Mouse (Mus musculus): ENCODE results near the gene Clec4a1. TPM values are rescaled to one million over a fixed set of nuclear protein-coding genes. Genes with fewer than 3 reads are reported as not detected.

Clec4a1 gene
- polyA plus RNA-seq, 1 experiment: 0.65 TPM

DNA sequence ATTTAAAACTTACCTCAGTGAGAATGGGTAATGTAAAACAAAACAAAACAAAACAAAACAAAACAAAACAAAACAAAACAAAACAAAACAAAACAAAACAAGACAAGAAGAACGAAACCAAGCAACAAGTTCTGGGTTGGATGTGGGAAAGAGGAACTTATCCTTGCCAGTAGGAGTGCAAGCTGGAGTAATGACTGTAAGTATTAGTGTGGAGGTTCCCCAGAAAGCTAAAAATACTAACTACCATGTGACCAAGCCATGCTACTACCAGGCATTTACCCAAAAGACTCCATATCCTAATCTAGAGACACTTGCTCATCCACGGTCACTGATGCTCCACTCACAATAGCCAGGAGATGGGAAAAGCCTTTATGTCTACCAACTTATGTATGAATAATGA is 25.1 kb downstream of the Clec4a1 start:
- TF ChIP-seq CTCF (IDR thresholded peaks at IDR 0.05; ENCODE audit: extremely low read depth, insufficient read length, insufficient replicate concordance, low read depth, low read length) (no peak), POLR2A (IDR thresholded peaks at IDR 0.05; ENCODE audit: low read depth, low read length) (no peak)
- Histone ChIP-seq H3K27me3 (ENCODE audit: control insufficient read depth, insufficient read depth, low read length) (no peaks in the 10 kb centered on the region), H3K36me3 (ENCODE audit: control insufficient read depth, insufficient read depth, low read length) (no peaks in the 10 kb centered on the region), H3K4me3 (ENCODE audit: low read depth, low read length) (no peak overlapping the region), H3K4me1 (ENCODE audit: control insufficient read depth, insufficient read depth, insufficient read length, low read length) (no peaks in the 10 kb centered on the region), H3K27ac (ENCODE audit: insufficient read depth, low read depth, low read length) (no peak overlapping the region)
- WGBS: 80% methylated on average over 2 of the region's 2 CpGs

DNA sequence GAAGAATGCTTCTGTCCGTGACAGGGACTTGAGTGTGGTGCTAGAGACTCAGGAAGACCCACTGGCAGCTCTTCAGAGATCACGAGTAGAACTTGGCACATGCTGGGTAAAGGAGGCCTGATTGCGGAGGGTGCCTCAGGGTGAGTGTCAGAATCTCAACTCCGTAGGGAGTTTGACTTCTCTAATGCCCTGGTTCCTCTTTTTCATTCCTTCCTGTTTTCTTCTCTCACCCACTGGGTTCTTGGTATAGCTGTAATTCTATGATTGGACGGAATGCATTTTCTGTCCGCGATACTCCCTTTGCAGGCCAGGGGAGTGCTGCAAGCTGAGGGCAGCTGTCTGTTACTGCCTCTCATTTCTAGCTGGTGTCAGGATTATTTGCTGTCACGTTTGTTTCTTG is 30.8 kb downstream of the Clec4a1 start, which contains the start of gene Clec4a3:
Clec4a3 (plus strand) TSS at position 115 of the 400 bp plus-strand sequence.
- TF ChIP-seq CTCF (IDR thresholded peaks at IDR 0.05; ENCODE audit: extremely low read depth, insufficient read length, insufficient replicate concordance, low read depth, low read length) (no peak), POLR2A (IDR thresholded peaks at IDR 0.05; ENCODE audit: low read depth, low read length) (no peak)
- Histone ChIP-seq H3K4me3 (ENCODE audit: low read depth, low read length) (no peak within 1 kb of the TSS), H3K27ac (ENCODE audit: insufficient read depth, low read depth, low read length) (no peak within 1 kb of the TSS), H3K27me3 (ENCODE audit: control insufficient read depth, insufficient read depth, low read length) (no peaks in the 10 kb centered on the region), H3K36me3 (ENCODE audit: control insufficient read depth, insufficient read depth, low read length) (no peaks in the 10 kb centered on the region), H3K4me1 (ENCODE audit: control insufficient read depth, insufficient read depth, insufficient read length, low read length) (no peaks in the 10 kb centered on the region)
- 74% methylated on average over 8 of the region's 8 CpGs for WGBS

DNA sequence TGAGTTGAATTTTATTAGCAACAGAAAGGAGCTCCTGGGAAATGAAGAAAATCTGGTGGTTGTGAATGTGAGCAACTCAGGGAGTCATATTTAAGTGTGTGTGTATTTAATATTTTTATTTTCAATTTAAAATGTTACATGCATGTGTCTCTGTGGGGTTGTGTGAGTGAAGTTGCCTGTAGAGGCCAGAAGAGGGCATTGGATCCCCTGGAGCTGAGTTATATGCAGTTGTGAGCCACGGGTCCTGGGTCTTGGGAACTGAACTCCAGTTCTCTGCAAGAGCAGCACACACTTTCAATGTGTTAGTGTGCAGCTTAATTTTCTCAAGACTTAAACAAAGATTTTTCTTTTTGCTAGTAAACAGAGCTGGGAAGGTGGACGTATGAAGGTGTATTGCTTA is 42.9 kb downstream of the Clec4a1 start:
- TF ChIP-seq POLR2A (IDR thresholded peaks at IDR 0.05; ENCODE audit: low read depth, low read length) (no peak), CTCF (IDR thresholded peaks at IDR 0.05; ENCODE audit: extremely low read depth, insufficient read length, insufficient replicate concordance, low read depth, low read length) (no peak)
- no peak overlapping the region for H3K4me3 ChIP-seq (ENCODE audit: low read depth, low read length)
- 71% methylated on average over 2 of the region's 2 CpGs for whole genome bisulfite sequencing

DNA sequence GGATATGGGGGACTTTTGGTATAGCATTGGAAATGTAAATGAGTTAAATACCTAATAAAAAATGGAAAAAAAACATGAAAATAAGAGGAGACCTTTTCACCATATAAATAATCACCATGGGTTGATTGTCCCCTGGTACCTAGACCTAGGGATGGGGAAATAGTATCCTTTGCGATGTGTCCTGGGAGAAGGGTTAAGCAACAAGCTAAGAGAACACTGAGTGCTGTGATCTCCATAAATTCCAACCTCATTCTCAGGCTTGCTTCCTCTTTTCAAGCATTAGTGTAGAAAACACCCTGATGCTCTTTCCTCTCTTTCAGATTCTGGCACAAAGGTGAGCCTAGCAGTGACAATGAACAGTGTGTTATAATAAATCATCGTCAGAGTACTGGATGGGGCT is 47.4 kb downstream of the Clec4a1 start:
- WGBS: 77% methylated on average over 2 of the region's 2 CpGs
- TF ChIP-seq POLR2A (IDR thresholded peaks at IDR 0.05; ENCODE audit: low read depth, low read length) (no peak), CTCF (IDR thresholded peaks at IDR 0.05; ENCODE audit: extremely low read depth, insufficient read length, insufficient replicate concordance, low read depth, low read length) (no peak)

More for the DNA sequence above, 42.9 kb downstream of the Clec4a1 start:
- Histone ChIP-seq H3K27ac (ENCODE audit: insufficient read depth, low read depth, low read length) (no peak overlapping the region), H3K4me1 (ENCODE audit: control insufficient read depth, insufficient read depth, insufficient read length, low read length) (no peaks in the 10 kb centered on the region), H3K36me3 (ENCODE audit: control insufficient read depth, insufficient read depth, low read length) (no peaks in the 10 kb centered on the region), H3K27me3 (ENCODE audit: control insufficient read depth, insufficient read depth, low read length) (no peaks in the 10 kb centered on the region)

More for the DNA sequence above, 47.4 kb downstream of the Clec4a1 start:
- H3K4me1 ChIP-seq (ENCODE audit: control insufficient read depth, insufficient read depth, insufficient read length, low read length): no peaks in the 10 kb centered on the region
- no peak overlapping the region for H3K4me3 ChIP-seq (ENCODE audit: low read depth, low read length)
- no peaks in the 10 kb centered on the region for H3K36me3 ChIP-seq (ENCODE audit: control insufficient read depth, insufficient read depth, low read length)
- no peak overlapping the region for H3K27ac ChIP-seq (ENCODE audit: insufficient read depth, low read depth, low read length)
- no peaks in the 10 kb centered on the region for H3K27me3 ChIP-seq (ENCODE audit: control insufficient read depth, insufficient read depth, low read length)

Other genes with a start within 250 kb of the Clec4a1 start
- not detected in 2 replicates for gene Nanog, start 214.4 kb upstream of the Clec4a1 start, polyA plus RNA-seq (2012; rRNA removed)
- gene Slc2a3, start 120.2 kb upstream of the Clec4a1 start, polyA plus RNA-seq (2012; rRNA removed): 1.0 and 1.3 TPM in 2 replicates
- 5.9 and 12.3 TPM in 2 replicates for gene Foxj2, start 101.9 kb upstream of the Clec4a1 start, polyA plus RNA-seq (2012; rRNA removed)
- gene C3ar1, start 65.7 kb upstream of the Clec4a1 start, polyA plus RNA-seq (2012; rRNA removed): 1.2 and 1.8 TPM in 2 replicates
- 5.1 and 8.6 TPM in 2 replicates for gene Necap1, start 47.4 kb upstream of the Clec4a1 start, polyA plus RNA-seq (2012; rRNA removed)
- 0.08 and 0.27 TPM in 2 replicates for gene Clec4a3, start 30.7 kb downstream of the Clec4a1 start, polyA plus RNA-seq (2012; rRNA removed)
- not detected in 2 replicates for gene Clec4a4, start 68.5 kb downstream of the Clec4a1 start, polyA plus RNA-seq (2012; rRNA removed)
- 0.27 TPM in 1 of 2 replicates, not detected in the other for gene Clec4b1, start 128.1 kb downstream of the Clec4a1 start, polyA plus RNA-seq (2012; rRNA removed)
- 0.56 and 0.60 TPM in 2 replicates for gene Clec4a2, start 184.6 kb downstream of the Clec4a1 start, polyA plus RNA-seq (2012; rRNA removed)

Data from small intestine, adult 2 months (tissue).